Mouse (Mus musculus) heart, embryonic 12.5 days (tissue): ENCODE data around the gene Pde4d. TPM values are rescaled to one million over a fixed set of nuclear protein-coding genes. Genes with fewer than 3 reads are reported as not detected.
"Not testable (repeated sequence)": the region's sequence is repeated elsewhere in the genome, so short reads cannot be mapped to it uniquely, and the experiment has no call there.

Source experiments
- ATAC-seq: fragments of 200-750 bp; cut with Nextera tagmentation; 2 replicates; pipeline ENCODE4 v1.8.0; 2017; ENCODE audit warnings: moderate TSS enrichment, moderate library complexity; ENCODE audit not compliant: insufficient number of reproducible peaks, low FRiP score
- H3K27ac ChIP-seq: fragments of 300-500 bp; sonication (generic); 2 replicates; pipeline ENCODE4 v1.5.1; 2016; ENCODE audit warnings: mild to moderate bottlenecking, moderate library complexity; ENCODE audit not compliant: poor library complexity, severe bottlenecking
- H3K27me3 ChIP-seq: fragments of 300-500 bp; sonication (generic); replicated peaks from 2 replicates; pipeline ENCODE4 v1.6.1; 2016; ENCODE audit warnings: mild to moderate bottlenecking, moderate library complexity
- H3K36me3 ChIP-seq: fragments of 300-500 bp; sonication (generic); 2 replicates; pipeline ENCODE4 v1.6.1; 2016; ENCODE audit warnings: mild to moderate bottlenecking, moderate library complexity
- H3K4me1 ChIP-seq: fragments of 300-500 bp; sonication (generic); replicated peaks from 2 replicates; pipeline ENCODE4 v1.6.1; 2016; ENCODE audit warnings: mild to moderate bottlenecking
- H3K4me2 ChIP-seq: fragments of 300-500 bp; sonication (generic); 2 replicates; pipeline ENCODE4 v1.6.1; 2016; ENCODE audit warnings: mild to moderate bottlenecking, moderate library complexity
- H3K4me3 ChIP-seq: fragments of 300-500 bp; sonication (generic); 2 replicates; pipeline ENCODE4 v1.5.1; 2016; ENCODE audit warnings: mild to moderate bottlenecking
- H3K9ac ChIP-seq: fragments of 300-500 bp; sonication (generic); 2 replicates; pipeline ENCODE4 v1.6.1; 2016; ENCODE audit warnings: mild to moderate bottlenecking, moderate library complexity
- H3K9me3 ChIP-seq: fragments of 300-500 bp; sonication (generic); replicated peaks from 2 replicates; pipeline ENCODE4 v1.6.1; 2016; ENCODE audit warnings: mild to moderate bottlenecking, moderate library complexity
- WGBS: fragments of 180-500 bp; shearing (Covaris S2); methylation state at CpG from one replicate; pipeline ENCODE4 v1.1.7; 2016; 5-methylcytosine and 5-hydroxymethylcytosine counted together
- polyA plus RNA-seq: library from polyadenylated mRNA; unstranded; fragments of >200 nt; fragmentation: Nextera tagmentation; extraction: Ambion mirVana; gene quantifications from 2 replicates; pipeline ENCODE4 v1.2.1, GENCODE M21; 2016

Gene Pde4d
- polyA plus RNA-seq, 1 experiment from 2014 or later, result 34.2 TPM

DNA sequence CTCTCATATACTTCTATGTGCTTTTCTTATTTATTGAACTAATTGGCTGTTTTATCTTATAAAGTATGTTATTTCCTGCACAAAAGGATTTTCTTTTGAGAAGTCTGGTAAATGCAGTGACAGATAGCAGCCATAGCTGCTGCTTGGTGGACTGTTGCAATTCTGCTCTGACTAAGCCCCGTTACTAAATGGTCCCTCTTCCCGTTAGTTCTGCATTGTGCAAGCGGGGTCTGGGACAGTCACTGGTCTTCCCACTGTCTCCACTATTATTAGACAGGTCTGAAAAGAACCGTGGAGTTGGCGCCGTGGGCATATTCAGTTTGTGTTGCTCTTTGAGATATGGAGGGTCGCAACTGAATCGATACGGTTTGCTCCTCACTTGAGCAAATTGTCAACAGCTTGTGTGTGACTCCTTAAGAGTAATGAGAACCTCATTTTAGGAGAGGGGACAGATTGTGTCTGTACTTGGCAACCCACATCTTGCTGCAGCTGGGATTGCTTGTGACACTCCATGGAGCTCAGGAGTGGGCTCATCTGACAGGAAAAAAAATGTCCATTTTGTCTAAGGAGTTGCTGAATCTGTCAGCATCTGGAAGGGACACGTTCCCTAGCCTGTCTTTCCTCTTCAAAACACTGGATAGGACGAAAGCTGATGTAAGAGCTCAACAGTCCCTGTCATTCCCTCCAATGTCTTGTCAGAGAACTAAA is 316.4 kb downstream of the Pde4d start:
- H3K27ac ChIP-seq, result no peak overlapping the region
- no peak overlapping the region for H3K4me2 ChIP-seq
- 70% methylated on average over 11 of the region's 11 CpGs for WGBS
- no peak for ATAC-seq
- no peak overlapping the region for H3K9ac ChIP-seq
- no peaks in the 10 kb centered on the region for H3K4me1 ChIP-seq
- H3K9me3 ChIP-seq, result no peaks in the 10 kb centered on the region
- no peak overlapping the region for H3K4me3 ChIP-seq
- no peaks in the 10 kb centered on the region for H3K36me3 ChIP-seq
- H3K27me3 ChIP-seq, result no peaks in the 10 kb centered on the region

- H3K9ac ChIP-seq, result no peak overlapping the region
- no peak overlapping the region for H3K4me3 ChIP-seq
- no peaks in the 10 kb centered on the region for H3K36me3 ChIP-seq
- H3K4me2 ChIP-seq, result no peak overlapping the region
- H3K27me3 ChIP-seq, result no peaks in the 10 kb centered on the region
- 74% methylated on average over 3 of the region's 3 CpGs for WGBS
- no peaks in the 10 kb centered on the region for H3K4me1 ChIP-seq
- ATAC-seq, result no peak
- H3K27ac ChIP-seq, result no peak overlapping the region
- H3K9me3 ChIP-seq, result no peaks in the 10 kb centered on the region
Measured at GRCm38 (mm10) chr13:108769465-108770056, 319.8 kb downstream of the Pde4d start.

DNA sequence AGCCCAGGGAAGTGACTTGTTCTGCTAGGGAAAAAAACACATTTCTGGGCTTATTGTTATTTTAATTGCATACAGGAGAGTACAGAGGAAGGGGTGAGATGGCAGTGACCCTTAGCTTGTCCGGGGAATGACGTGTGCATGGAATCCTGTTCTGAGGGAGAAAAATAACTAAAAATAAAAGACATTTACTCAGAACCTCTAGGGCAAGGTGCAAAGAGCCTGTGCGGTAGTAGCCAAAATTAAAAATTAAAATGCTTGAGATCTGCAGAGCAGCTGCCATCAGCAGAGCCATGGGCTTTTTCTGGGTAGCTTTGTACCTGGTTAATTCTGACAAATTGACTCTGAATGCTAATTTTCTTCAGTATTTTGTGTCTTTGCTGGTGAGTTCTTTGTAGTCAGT is 322.6 kb downstream of the Pde4d start:
- no peak for ATAC-seq
- H3K9ac ChIP-seq, result no peak overlapping the region
- 75% methylated on average over 3 of the region's 3 CpGs for WGBS
- H3K27ac ChIP-seq, result no peak overlapping the region
- no peaks in the 10 kb centered on the region for H3K27me3 ChIP-seq
- no peak overlapping the region for H3K4me3 ChIP-seq
- H3K9me3 ChIP-seq, result no peaks in the 10 kb centered on the region
- H3K36me3 ChIP-seq, result no peaks in the 10 kb centered on the region
- no peak overlapping the region for H3K4me2 ChIP-seq
- peaks cover 9% of the 10 kb centered on the region; the same call in 1 of the 2 replicates for H3K4me1 ChIP-seq

DNA sequence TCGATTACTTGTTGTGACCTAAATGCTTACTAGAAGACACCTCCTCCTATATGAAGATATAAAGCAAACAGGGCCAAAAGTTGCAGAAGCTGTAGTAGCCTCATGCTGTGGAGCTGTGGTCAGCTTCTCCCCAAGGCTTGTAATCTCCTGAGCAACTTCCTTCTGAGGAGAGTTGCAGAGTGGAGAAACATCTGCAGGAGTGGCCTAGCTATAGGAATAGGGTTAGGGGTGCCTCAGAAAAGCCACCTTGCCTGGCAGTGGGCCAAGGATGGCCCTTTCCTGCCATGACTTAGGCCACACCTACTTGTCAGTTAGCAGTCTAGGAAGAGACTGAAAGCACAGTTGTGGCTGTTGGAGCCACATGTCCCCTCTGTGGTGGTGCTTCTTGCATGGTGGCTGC is 325.2 kb downstream of the Pde4d start:
- H3K9me3 ChIP-seq, result no peaks in the 10 kb centered on the region
- no peaks in the 10 kb centered on the region for H3K27me3 ChIP-seq
- 0 out of 2 replicates have a peak, but pooled peaks have one; percentile 25 for ATAC-seq
- no peak overlapping the region for H3K4me3 ChIP-seq
- H3K36me3 ChIP-seq, result no peaks in the 10 kb centered on the region
- no peak overlapping the region for H3K27ac ChIP-seq
- no peak overlapping the region for H3K9ac ChIP-seq
- H3K4me1 ChIP-seq, result peaks cover 9% of the 10 kb centered on the region; the same call in 1 of the 2 replicates
- 80% methylated on average over 1 of the region's 1 CpGs for WGBS
- H3K4me2 ChIP-seq, result no peak overlapping the region

GRCm38 (mm10) chr13:108775882-108776281 is 326.1 kb downstream of the Pde4d start:
- Histone ChIP-seq H3K4me2 (peak overlapping the region; percentile 42), H3K36me3 (no peaks in the 10 kb centered on the region), H3K27ac (no peak overlapping the region), H3K9me3 (no peaks in the 10 kb centered on the region), H3K27me3 (no peaks in the 10 kb centered on the region), H3K4me1 (peaks cover 9% of the 10 kb centered on the region; the same call in 1 of the 2 replicates), H3K4me3 (no peak overlapping the region), H3K9ac (no peak overlapping the region)
- 35% methylated on average over 7 of the region's 7 CpGs for WGBS
- ATAC-seq, result no peak

DNA sequence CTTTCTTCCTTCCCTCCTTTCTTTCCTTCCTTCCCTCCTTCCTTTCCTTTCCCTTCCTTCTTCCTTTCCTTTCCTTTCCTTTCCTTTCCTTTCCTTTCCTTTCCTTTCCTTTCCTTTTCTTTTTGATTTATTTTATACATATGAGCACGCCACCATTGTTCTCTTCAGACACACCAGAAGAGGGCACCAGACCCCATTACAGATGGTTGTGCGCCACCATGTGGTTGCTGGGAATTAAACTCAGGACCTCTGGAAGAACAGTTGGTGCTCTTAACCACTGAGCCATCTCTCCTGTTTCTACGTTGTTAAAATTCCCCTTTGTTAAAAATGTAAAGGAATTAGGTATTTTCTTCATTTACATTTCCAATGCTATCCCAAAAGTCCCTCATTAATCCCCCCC is 347.9 kb downstream of the Pde4d start:
- H3K27ac ChIP-seq, H3K4me1 ChIP-seq, ATAC-seq, H3K27me3 ChIP-seq, H3K4me2 ChIP-seq, H3K36me3 ChIP-seq, H3K4me3 ChIP-seq, H3K9me3 ChIP-seq, H3K9ac ChIP-seq: not testable (repeated sequence)
- WGBS, result 72% methylated on average over 3 of the region's 3 CpGs

DNA sequence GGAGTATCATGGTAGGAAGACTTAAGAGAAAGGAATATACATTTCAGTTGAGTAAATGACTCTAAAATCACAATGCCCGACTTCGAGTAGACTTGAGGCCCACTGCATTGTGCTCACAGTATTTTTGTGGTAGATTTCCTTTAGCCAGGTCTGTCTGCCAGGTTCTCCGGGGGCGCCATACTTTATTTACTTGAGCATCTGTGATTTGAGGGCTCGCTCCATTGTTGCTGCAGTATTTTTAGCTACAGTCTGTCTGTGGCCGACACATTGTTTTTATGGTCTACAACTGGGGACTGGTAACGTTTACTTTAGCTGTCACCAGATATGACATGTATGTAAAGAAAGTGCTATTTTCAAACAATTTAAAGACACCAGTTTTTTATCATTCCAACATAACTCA is 359.4 kb downstream of the Pde4d start:
- Histone ChIP-seq H3K4me3 (no peak overlapping the region), H3K27me3 (no peaks in the 10 kb centered on the region), H3K9me3 (no peaks in the 10 kb centered on the region), H3K36me3 (no peaks in the 10 kb centered on the region), H3K4me2 (no peak overlapping the region), H3K9ac (no peak overlapping the region), H3K27ac (no peak overlapping the region), H3K4me1 (no peaks in the 10 kb centered on the region)
- 74% methylated on average over 7 of the region's 7 CpGs for WGBS
- no peak for ATAC-seq

DNA sequence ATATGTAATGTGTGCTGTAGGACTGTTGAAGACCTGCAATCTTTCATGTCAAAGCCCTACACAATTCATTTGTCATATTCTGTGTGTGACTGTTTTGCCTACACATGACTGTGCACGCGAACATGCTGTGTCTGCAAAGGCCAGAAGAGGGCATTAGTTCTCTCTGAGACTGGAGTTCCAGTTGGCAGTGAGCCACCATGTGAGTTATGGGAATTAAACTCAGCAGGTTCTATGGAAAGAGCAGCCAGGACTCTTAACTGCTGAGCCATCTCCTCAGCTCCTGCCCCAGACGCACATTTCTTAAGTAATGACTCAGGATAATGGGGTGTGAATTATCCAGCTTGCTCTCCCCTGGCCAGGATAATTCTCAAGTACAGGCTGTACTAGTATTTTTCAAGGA is 363.2 kb downstream of the Pde4d start:
- WGBS, result 48% methylated on average over 3 of the region's 3 CpGs

DNA sequence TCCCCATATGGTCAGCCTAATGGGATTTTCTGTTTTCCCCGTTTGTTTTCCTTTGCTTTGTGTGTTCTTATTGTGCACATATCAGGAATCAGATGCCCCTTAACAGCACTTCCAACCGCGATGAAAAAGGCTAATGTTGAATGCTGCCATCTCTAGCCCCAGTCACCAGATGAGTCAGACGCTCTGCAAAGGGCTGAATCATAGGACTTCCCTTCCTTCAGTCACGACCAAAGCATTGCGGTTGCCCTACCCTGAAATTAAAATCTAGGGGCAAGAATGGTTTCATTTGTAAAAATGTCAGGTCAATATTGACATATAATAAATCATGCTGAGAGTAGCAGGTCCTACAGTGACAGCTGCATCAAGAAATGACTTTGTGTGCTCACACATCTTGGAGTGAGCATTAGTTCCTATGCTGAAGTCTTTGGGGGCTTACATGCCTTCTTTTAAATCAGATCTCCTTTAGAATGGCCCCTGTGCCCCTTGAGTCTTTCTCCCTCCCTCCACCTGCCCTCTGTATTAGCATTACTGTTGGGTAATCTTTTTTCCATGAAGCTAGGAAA is 370.2 kb downstream of the Pde4d start:
- H3K36me3 ChIP-seq, result no peaks in the 10 kb centered on the region
- no peaks in the 10 kb centered on the region for H3K9me3 ChIP-seq
- no peak for ATAC-seq
- H3K4me1 ChIP-seq, result no peaks in the 10 kb centered on the region
- H3K4me3 ChIP-seq, result no peak overlapping the region
- H3K27me3 ChIP-seq, result no peaks in the 10 kb centered on the region
- H3K4me2 ChIP-seq, result no peak overlapping the region
- H3K27ac ChIP-seq, result no peak overlapping the region
- no peak overlapping the region for H3K9ac ChIP-seq
- 64% methylated on average over 6 of the region's 6 CpGs for WGBS

More for the DNA sequence above, 363.2 kb downstream of the Pde4d start:
- Histone ChIP-seq H3K9me3 (no peaks in the 10 kb centered on the region), H3K36me3 (no peaks in the 10 kb centered on the region), H3K4me1 (no peaks in the 10 kb centered on the region), H3K27ac (no peak overlapping the region), H3K9ac (no peak overlapping the region), H3K4me2 (no peak overlapping the region), H3K27me3 (no peaks in the 10 kb centered on the region), H3K4me3 (no peak overlapping the region)
- ATAC-seq, result no peak

- H3K27ac ChIP-seq, result no peak overlapping the region
- ATAC-seq, result no peak
- no peaks in the 10 kb centered on the region for H3K4me1 ChIP-seq
- no peaks in the 10 kb centered on the region for H3K36me3 ChIP-seq
- no peak overlapping the region for H3K9ac ChIP-seq
- 85% methylated on average over 2 of the region's 2 CpGs for WGBS
- H3K4me3 ChIP-seq, result no peak overlapping the region
- no peaks in the 10 kb centered on the region for H3K27me3 ChIP-seq
- no peak overlapping the region for H3K4me2 ChIP-seq
- no peaks in the 10 kb centered on the region for H3K9me3 ChIP-seq
Measured at GRCm38 (mm10) chr13:108820487-108820886, 370.7 kb downstream of the Pde4d start.

GRCm38 (mm10) chr13:108821270-108821669 is 371.5 kb downstream of the Pde4d start:
- Histone ChIP-seq H3K4me3 (no peak overlapping the region), H3K4me2 (no peak overlapping the region), H3K4me1 (no peaks in the 10 kb centered on the region), H3K36me3 (no peaks in the 10 kb centered on the region), H3K9ac (no peak overlapping the region), H3K9me3 (no peaks in the 10 kb centered on the region), H3K27me3 (no peaks in the 10 kb centered on the region), H3K27ac (no peak overlapping the region)
- WGBS, result 45% methylated on average over 7 of the region's 7 CpGs
- no peak for ATAC-seq
